Mouse (Mus musculus) stomach, embryonic 16.5 days (tissue): ENCODE data around the gene Tmem150a. TPM values are rescaled to one million over a fixed set of nuclear protein-coding genes. Genes with fewer than 3 reads are reported as not detected.

ENCODE experiments used
- ATAC-seq: fragments of 200-750 bp; cut with Nextera tagmentation; 2 replicates; pipeline ENCODE4 v1.8.0; 2017; ENCODE audit warnings: moderate number of reproducible peaks, moderate TSS enrichment; ENCODE audit not compliant: insufficient read depth, low FRiP score
- H3K27ac ChIP-seq: fragments of 300-500 bp; sonication (generic); 2 replicates; pipeline ENCODE4 v1.5.1; 2014; ENCODE audit warnings: low read length
- H3K27me3 ChIP-seq: fragments of 300-500 bp; sonication (generic); 2 replicates; pipeline ENCODE4 v1.6.1; 2014; ENCODE audit warnings: low read length, control low read depth, mixed read lengths; ENCODE audit not compliant: control insufficient read depth, insufficient read depth
- H3K36me3 ChIP-seq: fragments of 300-500 bp; sonication (generic); 2 replicates; pipeline ENCODE4 v1.6.1; 2014; ENCODE audit warnings: low read length; ENCODE audit not compliant: control insufficient read depth, insufficient read depth
- H3K4me1 ChIP-seq: fragments of 300-500 bp; sonication (generic); 2 replicates; pipeline ENCODE4 v1.6.1; 2014; ENCODE audit warnings: low read length, control low read depth, mixed read lengths; ENCODE audit not compliant: control insufficient read depth, insufficient read depth
- H3K4me2 ChIP-seq: fragments of 300-500 bp; sonication (generic); 2 replicates; pipeline ENCODE4 v1.6.1; 2014; ENCODE audit warnings: low read depth, low read length, mixed read lengths
- H3K4me3 ChIP-seq: fragments of 300-500 bp; sonication (generic); replicated peaks from 2 replicates; pipeline ENCODE4 v1.5.1; 2014; ENCODE audit warnings: mild to moderate bottlenecking, low read length
- H3K9ac ChIP-seq: fragments of 300-500 bp; sonication (generic); 2 replicates; pipeline ENCODE4 v1.6.1; 2014; ENCODE audit warnings: low read length
- H3K9me3 ChIP-seq: fragments of 300-500 bp; sonication (generic); replicated peaks from 2 replicates; pipeline ENCODE4 v1.6.1; 2016; ENCODE audit warnings: low read length, control low read depth; ENCODE audit not compliant: control insufficient read depth
- WGBS: fragments of 180-500 bp; shearing (Covaris S2); extraction: QIAGEN DNeasy Blood & Tissue Kit; methylation state at CpG from one replicate; pipeline ENCODE4 v1.1.7; 2014; 5-methylcytosine and 5-hydroxymethylcytosine counted together
- polyA plus RNA-seq: library from polyadenylated mRNA; unstranded; fragments of >200 nt; fragmentation: Nextera tagmentation; extraction: Ambion mirVana; gene quantifications from 2 replicates; pipeline ENCODE4 v1.2.1, GENCODE M21; 2015

The Tmem150a gene
- polyA plus RNA-seq, 1 experiment from 2014 or later: 18.5 TPM

- Histone ChIP-seq H3K36me3 (no peaks in the 10 kb centered on the region), H3K4me3 (no peak overlapping the region), H3K4me2 (no peak overlapping the region), H3K9ac (no peak overlapping the region), H3K27ac (no peak overlapping the region), H3K27me3 (no peaks in the 10 kb centered on the region), H3K9me3 (no peaks in the 10 kb centered on the region), H3K4me1 (peaks cover 24% of the 10 kb centered on the region)
- 65% methylated on average over 15 of the region's 15 CpGs for WGBS
- no peak for ATAC-seq
Measured at GRCm38 (mm10) chr6:72374820-72375563, 19.7 kb downstream of the Tmem150a start.

GRCm38 (mm10) chr6:72378510-72379234 lies 23.4 kb downstream of the Tmem150a start:
- Histone ChIP-seq H3K27ac (no peak overlapping the region), H3K9me3 (no peaks in the 10 kb centered on the region), H3K36me3 (no peaks in the 10 kb centered on the region), H3K27me3 (no peaks in the 10 kb centered on the region), H3K9ac (no peak overlapping the region), H3K4me1 (peaks cover 8% of the 10 kb centered on the region; the same call in 1 of the 2 replicates), H3K4me3 (no peak overlapping the region), H3K4me2 (no peak overlapping the region; the same call in 1 of the 2 replicates)
- no peak for ATAC-seq
- 86% methylated on average over 8 of the region's 8 CpGs for WGBS

GRCm38 (mm10) chr6:72379377-72380130 lies 24.3 kb downstream of the Tmem150a start:
- Histone ChIP-seq H3K4me1 (peaks cover 3% of the 10 kb centered on the region; the same call in 1 of the 2 replicates), H3K9ac (peak overlapping the region; percentile 81), H3K4me3 (peak overlapping the region; percentile 62), H3K4me2 (peak overlapping the region; percentile 65), H3K36me3 (no peaks in the 10 kb centered on the region), H3K27me3 (no peaks in the 10 kb centered on the region), H3K9me3 (no peaks in the 10 kb centered on the region), H3K27ac (peak overlapping the region; percentile 56)
- no peak for ATAC-seq
- 47% methylated on average over 7 of the region's 7 CpGs for WGBS

- WGBS: 2% methylated on average over 49 of the region's 49 CpGs
- H3K9me3 ChIP-seq: no peaks in the 10 kb centered on the region
- peak within 1 kb of the TSS; percentile 56 for H3K27ac ChIP-seq
Measured at GRCm38 (mm10) chr6:72380131-72380770, 25.0 kb downstream of the Tmem150a start, which contains the start of gene Vamp5. Gene Vamp5, minus strand, starts transcription at chr6:72380468.

GRCm38 (mm10) chr6:72382494-72382893 lies 27.2 kb downstream of the Tmem150a start:
- no peaks in the 10 kb centered on the region for H3K4me1 ChIP-seq
- H3K9ac ChIP-seq: no peak overlapping the region
- no peak for ATAC-seq
- H3K27me3 ChIP-seq: no peaks in the 10 kb centered on the region
- H3K4me3 ChIP-seq: no peak overlapping the region
- peaks cover 9% of the 10 kb centered on the region; the same call in 1 of the 2 replicates for H3K36me3 ChIP-seq
- no peak overlapping the region for H3K27ac ChIP-seq
- H3K4me2 ChIP-seq: no peak overlapping the region
- no peaks in the 10 kb centered on the region for H3K9me3 ChIP-seq
- 71% methylated on average over 6 of the region's 6 CpGs for whole genome bisulfite sequencing

More at GRCm38 (mm10) chr6:72380131-72380770, 25.0 kb downstream of the Tmem150a start, which contains the start of gene Vamp5:
- peaks cover 4% of the 10 kb centered on the region; the same call in 1 of the 2 replicates for H3K36me3 ChIP-seq
- H3K27me3 ChIP-seq: no peaks in the 10 kb centered on the region
- peak within 1 kb of the TSS; percentile 65 for H3K4me2 ChIP-seq
- H3K4me3 ChIP-seq: peak within 1 kb of the TSS; percentile 62
- ATAC-seq: peak; percentile 89
- peak within 1 kb of the TSS; percentile 81 for H3K9ac ChIP-seq
- no peaks in the 10 kb centered on the region for H3K4me1 ChIP-seq

- Histone ChIP-seq H3K27me3 (no peaks in the 10 kb centered on the region), H3K9me3 (no peaks in the 10 kb centered on the region), H3K4me1 (peaks cover 8% of the 10 kb centered on the region), H3K9ac (no peak overlapping the region), H3K4me2 (no peak overlapping the region), H3K4me3 (no peak overlapping the region), H3K36me3 (peaks cover 9% of the 10 kb centered on the region; the same call in 1 of the 2 replicates), H3K27ac (no peak overlapping the region)
- 83% methylated on average over 6 of the region's 6 CpGs for WGBS
- no peak for ATAC-seq
Measured at GRCm38 (mm10) chr6:72383142-72383820, 28.0 kb downstream of the Tmem150a start.

- Histone ChIP-seq H3K4me3 (no peak overlapping the region), H3K27me3 (no peaks in the 10 kb centered on the region), H3K4me1 (peaks cover 14% of the 10 kb centered on the region), H3K9ac (no peak overlapping the region), H3K4me2 (no peak overlapping the region), H3K27ac (no peak overlapping the region), H3K36me3 (peaks cover 9% of the 10 kb centered on the region; the same call in 1 of the 2 replicates), H3K9me3 (no peaks in the 10 kb centered on the region)
- WGBS: 88% methylated on average over 7 of the region's 7 CpGs
- ATAC-seq: no peak
Measured at GRCm38 (mm10) chr6:72383952-72384351, 28.7 kb downstream of the Tmem150a start.

- no peak for ATAC-seq
- Histone ChIP-seq H3K27me3 (no peaks in the 10 kb centered on the region), H3K9me3 (no peaks in the 10 kb centered on the region), H3K4me1 (peaks cover 24% of the 10 kb centered on the region), H3K27ac (no peak overlapping the region), H3K4me2 (no peak overlapping the region), H3K36me3 (peaks cover 9% of the 10 kb centered on the region; the same call in 1 of the 2 replicates), H3K9ac (no peak overlapping the region), H3K4me3 (no peak overlapping the region)
- whole genome bisulfite sequencing: 71% methylated on average over 4 of the region's 4 CpGs
Measured at GRCm38 (mm10) chr6:72385258-72385657, 30.0 kb downstream of the Tmem150a start.
